Mouse (Mus musculus): Measurements from ENCODE around the gene Noxred1.
"Not testable (repeated sequence)": the region's sequence is repeated elsewhere in the genome, so short reads cannot be mapped to it uniquely, and the experiment has no call there.

The Noxred1 gene

DNA sequence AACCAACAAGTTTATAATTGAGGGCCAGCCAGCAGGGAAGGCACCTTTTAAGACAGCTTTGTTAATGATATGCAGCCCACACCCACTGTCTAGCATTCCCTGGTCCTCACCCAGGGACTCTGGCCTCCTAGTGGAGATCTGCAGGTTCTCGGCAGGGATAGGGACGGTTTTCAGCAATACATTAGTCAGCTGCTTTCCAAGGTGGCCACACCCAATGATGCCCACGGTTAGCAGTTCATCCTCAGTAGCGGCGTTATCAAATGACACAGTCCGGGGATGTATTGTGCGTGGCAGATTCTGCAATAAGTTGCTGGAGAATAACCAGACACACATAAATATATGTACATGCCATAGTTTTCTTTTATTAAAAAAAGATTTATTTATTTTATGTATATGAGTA is 11.7 kb downstream of the Noxred1 start:
- DNase-seq = no peak

DNA sequence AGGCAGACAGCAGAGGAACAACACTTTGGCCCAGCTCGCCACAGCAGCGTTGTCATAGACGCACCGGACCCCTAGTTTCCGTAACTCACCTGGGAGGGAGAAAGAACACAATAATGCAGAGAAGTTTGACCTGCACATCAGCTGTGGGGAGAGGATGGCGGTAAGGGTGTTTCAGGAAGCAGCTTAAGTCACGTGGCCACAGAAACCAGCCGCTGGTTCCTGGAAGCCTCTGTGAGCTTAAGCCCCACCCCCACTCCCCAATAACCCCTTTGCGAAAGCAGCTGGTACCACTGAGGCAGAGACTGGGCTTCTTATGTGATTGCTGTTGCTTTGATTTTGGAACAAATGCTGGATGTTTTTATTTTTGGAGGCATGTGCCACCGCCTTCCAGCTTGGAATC is 13.6 kb downstream of the Noxred1 start:
- no peak for DNase-seq

DNA sequence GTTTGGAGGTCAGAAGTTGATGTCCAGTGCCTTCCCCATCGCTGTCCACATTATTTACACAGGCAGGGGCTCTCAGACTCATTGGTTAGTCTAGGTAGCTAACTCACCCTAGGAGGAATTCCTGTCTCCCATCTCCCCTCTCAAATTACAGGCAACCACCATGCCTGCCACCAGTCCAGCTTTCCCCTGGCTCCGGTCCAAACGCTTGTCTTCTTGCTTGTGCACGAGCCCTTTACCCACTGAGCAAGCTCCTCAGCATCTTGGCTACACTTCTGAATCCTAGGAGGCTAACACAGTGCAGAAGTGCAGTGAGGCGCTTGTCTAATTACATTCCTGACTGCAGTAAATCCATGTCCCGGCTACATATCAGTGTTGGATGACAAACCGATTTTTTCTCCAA is 19.2 kb downstream of the Noxred1 start:
- no peak for DNase-seq

- no peak for DNase-seq
Observed at GRCm38 (mm10) chr12:87217596-87217995, 20.9 kb downstream of the Noxred1 start.

DNA sequence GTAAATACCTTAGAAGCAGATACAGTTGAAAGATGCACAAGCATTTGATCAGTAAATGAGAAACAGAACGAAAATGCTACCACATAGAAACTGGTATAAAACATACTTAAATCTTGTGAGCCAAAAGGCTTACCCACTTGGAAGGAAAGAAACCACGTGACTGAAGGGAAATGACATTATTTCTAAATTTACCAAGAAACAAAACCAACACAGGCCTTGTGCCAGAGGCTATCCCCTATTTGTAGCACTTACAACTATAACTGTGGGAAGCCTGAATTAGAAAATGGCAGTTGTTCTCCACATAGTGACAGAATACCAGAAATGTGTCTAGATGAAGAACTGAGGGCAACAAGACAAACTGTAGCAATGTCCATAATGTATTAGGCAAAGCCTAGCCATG is 22.5 kb downstream of the Noxred1 start:
- no peak for DNase-seq

DNA sequence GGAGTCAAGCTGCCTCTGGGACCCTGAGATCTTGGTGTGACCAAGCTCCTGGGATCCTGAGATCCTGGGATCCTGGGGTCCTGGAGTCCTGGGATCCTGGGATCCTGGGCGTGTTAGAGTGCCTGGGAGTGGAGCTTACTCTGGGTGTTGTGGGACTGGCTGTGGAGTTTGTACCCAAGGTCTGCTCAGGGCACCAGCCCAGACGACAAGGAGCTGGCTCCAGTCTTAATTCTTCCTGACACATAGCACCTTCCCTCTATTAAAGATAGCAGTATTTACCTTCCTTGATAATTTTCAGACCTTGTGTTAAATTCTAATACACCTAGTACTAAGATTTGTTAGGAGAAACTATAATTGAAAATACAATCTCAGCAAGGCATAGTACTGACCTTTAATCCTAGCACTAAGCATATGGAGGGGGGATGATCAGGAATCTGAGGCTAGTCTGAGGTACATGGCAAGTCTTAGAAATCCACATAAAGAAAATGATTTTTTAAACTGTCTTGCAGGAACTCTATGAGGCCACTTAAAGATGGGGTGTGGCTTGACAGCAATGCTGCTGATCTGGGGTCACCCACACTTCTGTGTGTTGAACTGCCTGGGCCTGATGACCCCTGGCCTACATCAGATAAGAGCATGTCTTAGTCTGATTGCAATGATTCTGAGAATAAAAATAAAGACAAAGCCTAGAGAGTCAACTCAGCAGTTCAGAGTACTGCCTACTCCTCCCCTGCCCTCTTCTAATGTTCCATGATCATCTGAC is 25.5 kb downstream of the Noxred1 start:
- DNase-seq = no peak

DNA sequence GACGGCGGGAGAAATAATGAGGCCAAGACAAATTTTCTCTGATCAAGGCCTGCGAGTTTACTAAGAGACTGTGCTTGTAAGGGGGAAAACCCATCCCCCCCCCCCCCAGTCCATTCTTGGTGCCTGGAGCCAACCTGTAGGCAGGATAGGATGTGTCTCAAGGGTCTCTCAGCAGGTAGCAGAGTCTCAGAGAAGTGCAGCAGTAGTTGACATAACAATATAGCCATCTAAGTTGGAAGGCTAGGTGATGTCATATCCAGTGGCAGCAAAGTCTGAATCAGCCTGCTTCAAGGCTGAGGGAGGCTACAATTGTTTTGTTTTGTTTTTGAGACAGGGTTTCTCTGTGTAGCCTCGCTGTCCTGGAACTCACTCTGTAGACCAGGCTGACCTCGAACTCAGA is 32.7 kb downstream of the Noxred1 start:
- not testable (repeated sequence) for DNase-seq

DNA sequence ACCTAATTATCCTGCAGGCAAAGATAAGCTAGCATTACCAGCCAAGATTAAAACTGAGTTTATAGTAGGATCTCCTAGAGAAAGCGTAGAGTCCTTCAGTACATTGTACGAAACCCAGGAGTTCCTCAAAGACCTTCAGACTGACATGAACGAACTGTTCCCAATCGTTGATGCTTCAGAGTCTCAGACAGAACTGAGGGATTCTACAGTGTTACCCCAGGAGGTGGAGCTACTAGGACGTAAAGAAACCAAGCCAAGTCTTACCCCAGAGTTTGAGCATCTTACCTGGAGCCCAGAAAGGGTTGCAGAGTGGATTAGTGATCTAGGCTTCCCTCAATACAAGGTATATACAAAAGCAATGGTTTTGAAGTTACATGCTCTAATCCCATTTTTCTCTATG is 36.8 kb downstream of the Noxred1 start:
- DNase-seq = no peak

DNA sequence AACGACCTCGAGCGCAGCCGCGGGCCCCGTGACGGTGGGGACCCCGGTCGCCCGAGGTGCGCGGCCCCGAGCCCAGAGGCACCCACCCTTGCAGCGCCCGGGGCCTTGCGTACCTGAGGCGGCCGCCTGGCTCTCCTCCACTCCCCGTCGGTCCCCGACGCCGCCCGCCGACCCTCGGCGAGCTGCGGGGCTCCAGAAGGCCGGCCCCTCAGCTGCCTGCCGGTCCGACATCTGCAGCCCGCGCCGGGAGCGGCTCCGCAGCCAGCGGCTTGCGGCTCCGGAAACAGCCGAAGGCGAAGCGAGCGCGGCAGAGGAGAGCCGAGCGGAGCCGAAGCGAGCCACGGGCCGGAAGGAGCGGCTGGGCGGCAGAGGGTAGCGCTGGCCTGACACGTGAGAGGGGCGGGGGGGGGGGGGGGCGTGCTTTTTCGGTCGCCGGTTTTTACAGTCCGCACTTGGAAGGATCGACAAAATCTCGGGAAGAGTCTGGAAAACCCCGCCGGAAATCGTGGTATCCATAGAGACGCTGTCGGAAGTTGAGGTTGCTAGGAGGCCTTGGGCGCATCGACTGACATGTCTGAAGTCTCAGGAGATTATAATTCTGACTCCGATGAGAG is 38.5 kb downstream of the Noxred1 start, which contains the start of gene Tmed8:
Tmed8 (minus strand) TSS at position 482 of the 614 bp plus-strand sequence.
- DNase-seq = peak; percentile 64

DNA sequence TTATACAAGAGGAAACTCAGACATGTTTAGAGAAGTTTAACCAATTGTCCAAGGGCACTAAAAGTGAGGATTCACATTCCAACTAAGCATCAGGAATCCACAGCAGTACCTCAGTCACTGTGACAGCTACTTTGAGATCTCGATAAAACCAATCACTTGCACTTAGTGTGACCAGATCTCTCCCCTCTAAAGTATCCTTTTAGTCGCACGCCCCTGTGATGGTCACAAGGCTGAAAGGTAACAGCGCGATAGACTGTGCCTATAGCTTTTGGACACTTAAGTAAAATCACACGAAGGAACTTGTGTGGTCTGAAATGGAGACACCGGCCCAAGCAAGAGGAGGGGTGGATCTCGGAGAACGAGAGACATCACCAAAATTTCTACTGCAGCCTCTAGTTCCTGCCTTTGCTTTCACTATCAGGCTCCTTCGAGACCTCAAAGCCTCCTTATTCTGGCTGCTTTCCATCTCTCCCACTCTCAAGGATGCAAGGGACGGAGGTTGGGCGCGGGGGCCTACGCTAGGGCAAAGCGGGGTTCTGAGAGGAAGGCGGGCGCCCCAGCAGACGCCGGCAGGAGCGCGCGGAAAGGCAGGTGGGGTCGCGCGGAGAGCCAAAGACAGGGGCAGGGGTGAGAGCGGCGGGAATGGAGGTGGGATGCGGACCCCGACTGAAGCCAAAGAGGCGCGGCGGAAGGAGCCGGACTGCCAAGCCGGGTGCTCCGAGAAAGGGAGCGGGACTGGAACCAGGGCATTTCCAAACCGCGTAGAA is 39.1 kb downstream of the Noxred1 start, which contains the start of gene Samd15:
Samd15 (plus strand) TSS at position 518 of the 767 bp plus-strand sequence.
- peak; percentile 35 for DNase-seq

DNA sequence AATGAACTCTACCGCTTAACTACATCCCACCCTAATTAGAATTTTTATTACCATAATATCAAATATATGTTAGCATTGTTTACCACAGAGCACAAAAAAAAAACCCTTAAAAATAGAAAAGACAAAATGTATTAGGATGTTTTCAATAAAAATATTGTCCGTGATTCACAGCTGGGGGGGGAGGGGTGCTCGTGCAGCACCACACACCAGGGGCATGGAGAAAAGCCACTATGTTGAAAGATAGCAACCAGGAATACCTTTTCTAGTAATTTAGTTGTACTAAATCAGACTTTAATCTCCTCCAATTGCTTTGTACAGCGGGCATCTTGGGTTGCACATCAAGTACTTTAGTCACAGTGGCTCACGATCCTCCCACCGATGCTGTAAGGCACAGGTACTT is 39.7 kb downstream of the Noxred1 start:
- no peak for DNase-seq

GRCm38 (mm10) chr12:87196310-87196709 is 42.2 kb downstream of the Noxred1 start:
- DNase-seq = no peak

- no peak for DNase-seq
Observed at GRCm38 (mm10) chr12:87195069-87195468, 43.5 kb downstream of the Noxred1 start.

- no peak for DNase-seq
Observed at GRCm38 (mm10) chr12:87193008-87193407, 45.5 kb downstream of the Noxred1 start.

DNA sequence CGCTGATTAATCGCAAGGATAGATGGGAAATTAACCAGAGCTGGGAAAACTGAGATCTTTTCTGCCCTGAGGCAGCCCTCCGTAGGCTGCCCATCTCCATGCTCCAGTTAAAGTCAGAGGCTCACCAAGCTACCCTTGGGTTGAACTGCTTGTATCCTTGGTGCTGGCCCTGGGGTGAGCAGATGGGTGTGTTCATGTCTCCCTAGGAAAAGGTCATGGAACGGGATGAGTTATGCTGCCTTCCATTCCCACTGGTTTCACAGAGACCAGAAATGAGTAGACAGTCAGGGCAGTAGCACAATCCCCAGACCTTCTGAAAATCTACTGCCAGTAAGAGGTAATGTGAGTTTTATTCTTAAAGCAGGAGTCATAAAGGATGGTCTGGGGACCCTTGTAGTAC is 60.9 kb downstream of the Noxred1 start:
- DNase-seq = no peak

- DNase-seq = no peak
Observed at GRCm38 (mm10) chr12:87175194-87175946, 63.2 kb downstream of the Noxred1 start.
